Mouse (Mus musculus) forebrain, postnatal 0 days (tissue): ENCODE data around the gene Capn13. TPM values are rescaled to one million over a fixed set of nuclear protein-coding genes. Genes with fewer than 3 reads are reported as not detected.

Experiments
- ATAC-seq: fragments of 200-750 bp; cut with Nextera tagmentation; 2 replicates; pipeline ENCODE4 v1.8.0; 2017; ENCODE audit warnings: mild to moderate bottlenecking, moderate library complexity
- DNase-seq: peaks from one replicate; pipeline ENCODE4 v3.0.0-alpha.2; 2015
- H3K27ac ChIP-seq: fragments of 300-500 bp; sonication (generic); 2 replicates; pipeline ENCODE4 v1.5.1; 2014; ENCODE audit warnings: low read depth, mild to moderate bottlenecking, antibody characterized with exemption, low read length, moderate library complexity, mixed read lengths
- H3K27me3 ChIP-seq: fragments of 300-500 bp; sonication (generic); 2 replicates; pipeline ENCODE4 v1.6.1; 2014; ENCODE audit warnings: mild to moderate bottlenecking, low read length, mixed read lengths; ENCODE audit not compliant: insufficient read depth
- H3K36me3 ChIP-seq: fragments of 300-500 bp; sonication (generic); 2 replicates; pipeline ENCODE4 v1.6.1; 2014; ENCODE audit warnings: mild to moderate bottlenecking, moderate library complexity; ENCODE audit not compliant: insufficient read depth
- H3K4me1 ChIP-seq: fragments of 300-500 bp; sonication (generic); 2 replicates; pipeline ENCODE4 v1.6.1; 2014; ENCODE audit warnings: antibody characterized with exemption; ENCODE audit not compliant: insufficient read depth
- H3K4me2 ChIP-seq: fragments of 300-500 bp; sonication (generic); 2 replicates; pipeline ENCODE4 v1.6.1; 2014; ENCODE audit warnings: low read depth, mild to moderate bottlenecking, moderate library complexity
- H3K4me3 ChIP-seq: fragments of 300-500 bp; sonication (generic); 2 replicates; pipeline ENCODE4 v1.5.1; 2014; ENCODE audit warnings: low read depth, low read length, mixed read lengths
- H3K9ac ChIP-seq: fragments of 300-500 bp; sonication (generic); 2 replicates; pipeline ENCODE4 v1.6.1; 2014; ENCODE audit warnings: mild to moderate bottlenecking
- H3K9me3 ChIP-seq: fragments of 300-500 bp; sonication (generic); 2 replicates; pipeline ENCODE4 v1.6.1; 2016; ENCODE audit warnings: low read length
- CTCF ChIP-seq: sonication (generic); IDR thresholded peaks from 2 replicates; pipeline ENCODE4 v1.5.1; 2016; ENCODE audit warnings: antibody characterized with exemption, control low read depth, low read depth
- WGBS: fragments of 180-500 bp; shearing (Covaris S2); extraction: QIAGEN DNeasy Blood & Tissue Kit; methylation state at CpG from one replicate; pipeline ENCODE4 v1.1.7; 2014; 5-methylcytosine and 5-hydroxymethylcytosine counted together
- polyA plus RNA-seq: library from polyadenylated mRNA; unstranded; fragments of >200 nt; fragmentation: Nextera tagmentation; extraction: Ambion mirVana; gene quantifications from 2 replicates; pipeline ENCODE4 v1.2.1, GENCODE M21; 2015
- total RNA-seq: library from RNA; depleted of rRNA; stranded (reverse); fragments of >200 nt; gene quantifications from 2 replicates; pipeline ENCODE4 v1.2.3, GENCODE M21; 2014; rRNA removed

Capn13 gene
- not detected in 2 replicates for total RNA-seq
- not detected in 2 replicates for polyA plus RNA-seq

DNA sequence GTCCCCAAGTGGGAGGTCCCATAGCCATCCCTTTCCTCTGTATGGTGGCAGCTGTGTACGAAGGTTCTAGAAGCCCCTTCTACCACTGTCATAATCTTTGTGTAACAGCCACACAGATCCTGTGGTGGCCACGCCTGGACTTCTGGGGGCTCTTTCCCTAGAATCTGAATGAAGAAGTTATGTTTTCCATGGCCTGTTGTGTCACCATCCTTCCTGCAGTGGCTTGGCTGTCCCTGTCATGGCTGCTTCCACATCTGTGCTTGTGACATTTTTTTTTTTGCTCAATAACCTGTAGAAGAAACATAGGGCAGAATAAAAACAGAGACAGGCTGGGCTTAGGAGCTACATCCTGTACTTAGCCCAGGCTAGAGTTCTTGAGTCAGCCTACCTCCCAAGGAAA is at the start of gene Capn13:
Gene Capn13 (minus strand): TSS at position 5 of the 400 bp plus-strand sequence.
- Histone ChIP-seq H3K4me1 (no peaks in the 10 kb centered on the region), H3K9ac (no peak within 1 kb of the TSS), H3K4me2 (no peak within 1 kb of the TSS), H3K9me3 (no peaks in the 10 kb centered on the region), H3K36me3 (no peaks in the 10 kb centered on the region), H3K27ac (no peak within 1 kb of the TSS), H3K4me3 (no peak within 1 kb of the TSS), H3K27me3 (no peaks in the 10 kb centered on the region)
- ATAC-seq, result no peak
- DNase-seq, result no peak
- WGBS, result 84% methylated on average over 2 of the region's 2 CpGs
- TF ChIP-seq CTCF, result no peak

DNA sequence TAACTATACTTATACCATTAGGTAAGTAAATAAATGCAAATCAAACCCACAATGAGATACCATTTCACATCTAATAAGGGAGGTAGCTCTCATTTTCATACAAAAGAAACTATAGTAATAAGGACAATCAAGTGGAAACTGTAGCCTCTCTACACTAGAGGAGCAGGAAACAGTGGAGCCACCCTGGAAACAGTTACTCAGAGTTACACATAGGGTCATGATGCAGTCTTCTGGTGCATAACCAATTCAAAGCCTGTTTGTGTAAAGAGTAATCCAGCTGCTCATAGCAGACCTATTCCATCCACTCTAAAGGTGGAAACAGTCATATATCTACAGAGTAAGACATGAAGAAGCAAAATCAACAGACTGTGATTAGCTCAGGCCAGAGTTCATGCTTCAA is 48.4 kb upstream of the Capn13 start:
- no peak for DNase-seq
- H3K9me3 ChIP-seq, result no peaks in the 10 kb centered on the region
- no peaks in the 10 kb centered on the region for H3K4me1 ChIP-seq
- no peak overlapping the region for H3K27ac ChIP-seq
- H3K4me2 ChIP-seq, result no peak overlapping the region
- no peak for ATAC-seq
- H3K27me3 ChIP-seq, result no peaks in the 10 kb centered on the region
- TF ChIP-seq CTCF, result no peak
- no peak overlapping the region for H3K4me3 ChIP-seq
- H3K36me3 ChIP-seq, result no peaks in the 10 kb centered on the region
- no peak overlapping the region for H3K9ac ChIP-seq

DNA sequence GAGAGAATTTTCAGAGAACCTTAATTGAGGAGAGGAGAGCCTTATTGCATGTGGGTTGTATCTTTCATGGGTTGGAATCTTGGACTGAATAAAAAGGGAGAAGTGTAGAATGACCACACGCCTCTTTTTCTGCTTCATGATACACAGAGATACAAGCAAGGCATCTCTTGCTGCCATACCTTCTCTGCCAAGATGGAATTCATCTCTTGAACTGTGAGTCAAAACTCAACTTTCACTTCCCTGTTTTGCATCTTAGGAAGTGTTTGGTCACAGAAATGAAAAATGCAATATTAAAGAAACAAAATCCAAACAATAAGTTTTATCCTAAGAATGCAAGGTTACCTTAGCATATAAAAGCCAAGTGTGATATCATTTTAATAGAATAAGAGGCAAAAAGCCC is 40.1 kb upstream of the Capn13 start:
- Histone ChIP-seq H3K27ac (no peak overlapping the region), H3K4me2 (no peak overlapping the region), H3K36me3 (no peaks in the 10 kb centered on the region), H3K9me3 (no peaks in the 10 kb centered on the region), H3K9ac (no peak overlapping the region), H3K4me1 (no peaks in the 10 kb centered on the region), H3K27me3 (no peaks in the 10 kb centered on the region), H3K4me3 (no peak overlapping the region)
- ATAC-seq (no peak), DNase-seq (no peak)
- TF ChIP-seq CTCF, result no peak
- WGBS, result 81% methylated on average over 1 of the region's 1 CpGs

DNA sequence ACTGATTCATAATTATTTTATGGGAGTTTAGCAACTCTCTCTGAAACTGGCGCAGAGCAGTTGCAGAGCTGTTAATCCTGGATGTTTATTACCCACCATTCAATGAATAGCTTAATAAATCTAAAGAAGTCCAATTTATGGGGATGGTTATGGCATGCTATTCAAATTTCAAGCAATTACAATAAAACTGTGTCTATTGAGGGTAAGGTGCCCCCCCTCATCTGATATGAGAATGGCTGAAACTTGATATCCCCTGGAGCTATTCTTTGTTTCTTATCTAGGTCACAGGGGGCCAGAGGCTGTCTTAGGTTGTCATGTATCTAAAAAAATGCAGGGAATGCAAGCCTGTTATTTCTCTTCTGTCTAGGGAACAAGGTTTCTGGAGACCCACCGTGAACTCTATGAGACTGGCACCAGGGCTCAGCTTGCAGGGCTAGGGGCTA is 31.9 kb upstream of the Capn13 start:
- no peak overlapping the region for H3K4me3 ChIP-seq
- no peak for ATAC-seq
- no peaks in the 10 kb centered on the region for H3K36me3 ChIP-seq
- 64% methylated on average over 2 of the region's 2 CpGs for WGBS
- no peak overlapping the region for H3K27ac ChIP-seq
- H3K4me2 ChIP-seq, result no peak overlapping the region
- no peak for DNase-seq
- no peaks in the 10 kb centered on the region for H3K4me1 ChIP-seq
- H3K27me3 ChIP-seq, result no peaks in the 10 kb centered on the region
- no peak overlapping the region for H3K9ac ChIP-seq
- no peak for TF ChIP-seq CTCF
- no peaks in the 10 kb centered on the region for H3K9me3 ChIP-seq

DNA sequence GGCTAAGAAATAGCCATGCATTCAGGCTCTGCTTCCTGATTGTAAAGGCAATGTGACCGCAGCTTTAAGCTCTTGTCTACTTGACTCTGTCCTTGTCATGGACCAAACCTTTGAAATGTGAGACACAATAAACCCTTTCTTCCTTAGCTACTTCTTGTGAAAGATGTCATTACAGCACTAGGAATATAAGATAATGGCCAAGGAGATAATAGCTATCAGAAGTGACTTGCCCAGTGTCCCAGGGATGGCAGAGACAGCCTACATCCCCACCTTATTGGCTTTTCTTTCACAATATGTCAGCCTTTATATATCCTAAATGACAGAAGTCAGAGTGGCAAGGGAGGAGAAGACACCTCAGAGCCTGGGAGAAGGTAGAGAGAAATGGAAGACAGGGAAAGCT is 31.4 kb upstream of the Capn13 start:
- H3K27ac ChIP-seq, result no peak overlapping the region
- H3K4me3 ChIP-seq, result no peak overlapping the region
- H3K9ac ChIP-seq, result no peak overlapping the region
- no peaks in the 10 kb centered on the region for H3K36me3 ChIP-seq
- H3K4me2 ChIP-seq, result no peak overlapping the region
- no peaks in the 10 kb centered on the region for H3K9me3 ChIP-seq
- ATAC-seq (no peak), DNase-seq (no peak)
- H3K27me3 ChIP-seq, result no peaks in the 10 kb centered on the region
- H3K4me1 ChIP-seq, result no peaks in the 10 kb centered on the region
- WGBS, result 89% methylated on average over 1 of the region's 1 CpGs
- no peak for TF ChIP-seq CTCF

DNA sequence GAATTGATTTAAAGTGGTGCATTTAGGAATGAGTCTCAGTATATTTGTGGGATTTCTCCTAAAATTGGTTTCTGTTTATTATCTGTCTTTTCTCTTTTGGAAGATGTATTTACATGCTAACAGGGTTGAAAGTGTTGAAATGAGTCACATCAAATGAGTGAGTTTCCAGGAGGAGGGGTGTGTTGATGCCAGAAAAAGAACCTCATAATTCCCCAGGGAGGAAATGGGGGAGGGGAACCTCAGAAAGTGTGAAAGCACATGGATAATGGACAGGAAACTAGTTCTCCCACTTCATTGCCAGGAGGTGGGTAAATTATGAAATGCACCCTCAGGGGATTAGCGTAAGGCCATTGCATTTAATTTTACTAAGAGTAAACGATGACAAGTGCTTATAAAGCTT is 16.7 kb upstream of the Capn13 start:
- no peak overlapping the region for H3K9ac ChIP-seq
- no peak overlapping the region for H3K4me2 ChIP-seq
- H3K27me3 ChIP-seq, result no peaks in the 10 kb centered on the region
- H3K36me3 ChIP-seq, result no peaks in the 10 kb centered on the region
- H3K27ac ChIP-seq, result no peak overlapping the region
- no peaks in the 10 kb centered on the region for H3K4me1 ChIP-seq
- no peak overlapping the region for H3K4me3 ChIP-seq
- TF ChIP-seq CTCF, result no peak
- no peaks in the 10 kb centered on the region for H3K9me3 ChIP-seq
- ATAC-seq (no peak), DNase-seq (no peak)
- 15% methylated on average over 2 of the region's 2 CpGs for WGBS

DNA sequence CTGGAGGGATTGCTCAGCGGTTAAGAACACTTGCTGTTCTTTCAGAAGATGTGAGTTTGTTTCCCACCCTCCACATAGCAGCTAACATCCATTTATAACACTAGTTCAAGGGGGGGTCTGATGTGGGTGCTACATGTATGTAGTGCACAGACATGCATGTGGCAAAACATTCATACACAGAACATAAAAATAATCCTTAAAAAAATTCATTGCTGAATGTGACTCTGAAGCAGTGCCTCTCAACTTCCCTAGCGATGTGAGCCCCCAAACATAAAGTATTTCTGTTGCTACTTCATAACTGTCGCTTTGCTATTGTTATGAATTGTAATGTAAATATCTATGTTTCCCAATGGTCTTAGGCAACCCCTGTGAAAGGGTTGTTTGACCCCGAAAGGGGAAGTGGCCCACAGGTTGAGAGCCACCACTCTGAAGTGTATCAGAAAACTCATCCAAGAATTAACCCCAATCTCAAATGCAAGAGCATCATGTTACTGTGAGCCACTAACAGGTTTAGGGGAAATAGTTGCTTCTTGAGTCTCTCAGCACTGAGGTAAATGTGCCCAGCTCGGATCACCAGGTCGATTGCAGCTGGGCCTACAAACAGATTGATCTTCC is 15.6 kb upstream of the Capn13 start:
- Histone ChIP-seq H3K9me3 (no peaks in the 10 kb centered on the region), H3K4me2 (no peak overlapping the region), H3K27ac (no peak overlapping the region), H3K36me3 (no peaks in the 10 kb centered on the region), H3K27me3 (no peaks in the 10 kb centered on the region), H3K9ac (no peak overlapping the region), H3K4me3 (no peak overlapping the region), H3K4me1 (no peaks in the 10 kb centered on the region)
- TF ChIP-seq CTCF, result no peak
- WGBS, result 61% methylated on average over 6 of the region's 6 CpGs
- no peak for ATAC-seq
- DNase-seq, result no peak
